In the genomic region with DNA sequence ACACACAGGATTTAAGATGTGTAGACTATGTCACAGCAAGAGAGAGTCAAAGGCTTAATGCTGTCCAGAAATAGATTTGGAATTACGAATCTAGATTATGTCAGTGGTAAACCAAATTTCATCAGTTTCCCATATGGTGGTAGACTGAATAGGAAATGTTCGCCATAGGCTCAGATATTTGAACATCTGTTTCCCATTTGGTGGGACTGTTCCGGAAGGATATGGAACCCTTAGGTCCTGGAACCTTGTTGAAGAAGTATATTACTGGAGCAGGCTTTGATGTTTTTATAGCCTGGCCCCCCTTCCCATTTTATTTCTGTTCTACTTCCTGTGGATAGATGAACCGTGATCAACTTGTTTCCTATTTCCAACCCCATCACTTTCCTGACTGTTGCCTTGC, we compare ENCODE assay signal across 14 mouse cellular contexts.
"Had no signal": no experiment of that assay in that cellular context is flagged by ENCODE, and none has a peak within 500 bp of the region (broad histone marks: within the 10 kb centered on the region; RNA-seq: fewer than 3 reads in every experiment).

No protein-coding gene starts in this region.

- H3K36me3 ChIP-seq: midbrain, embryonic 10.5 days; midbrain, embryonic 12.5 days; neural tube, embryonic 12.5 days had no signal

- H3K27ac ChIP-seq: midbrain, embryonic 10.5 days; midbrain, embryonic 12.5 days; neural tube, embryonic 12.5 days had no signal

- H3K4me3 ChIP-seq: midbrain, embryonic 10.5 days; midbrain, embryonic 12.5 days; myocyte; neural tube, embryonic 12.5 days had no signal

- H3K27me3 ChIP-seq: midbrain, embryonic 12.5 days; neural tube, embryonic 12.5 days had no signal

- ATAC-seq: midbrain, embryonic 16.5 days had no signal

- DNase-seq: lung, adult 18-20 months; lung, embryonic 14.5 days; lung, postnatal 10 days; lung, postnatal 4 days; midbrain, embryonic 14.5 days; right cerebral cortex, postnatal 14 days; thymus, adult 18-20 months; thymus, postnatal 25 days; thymus, postnatal 4 days had no signal

- H3K4me1 ChIP-seq: midbrain, embryonic 12.5 days; neural tube, embryonic 12.5 days had no signal

- H3K4me2 ChIP-seq: lung, embryonic 14.5 days; midbrain, embryonic 12.5 days; neural tube, embryonic 12.5 days had no signal

- H3K9me3 ChIP-seq: midbrain, embryonic 10.5 days; midbrain, embryonic 12.5 days; neural tube, embryonic 12.5 days had no signal

- H3K9ac ChIP-seq: lung, embryonic 14.5 days; midbrain, embryonic 12.5 days; neural tube, embryonic 12.5 days had no signal
